In genomic region chr1:193951936-193952335, GRCm38 (mm10) we compare ENCODE assay signal across 27 mouse cellular contexts.
A peak's percentile ranks its signal among the peaks of the same experiment; 100 is the strongest.
DNase-seq lines count a peak whose midpoint lies in the region; ATAC-seq lines count a peak whose summit lies in the region.
"Had no signal": no experiment of that assay in that cellular context is flagged by ENCODE, and none has a peak within 500 bp of the region (broad histone marks: within the 10 kb centered on the region; RNA-seq: fewer than 3 reads in every experiment).

No protein-coding gene starts in this region.

- H3K4me1 ChIP-seq in hindbrain, embryonic 16.5 days (ENCODE audit: control insufficient read depth, insufficient read depth, low read depth, low read length), result no peaks in the 10 kb centered on the region
- no peaks in the 10 kb centered on the region for H3K4me1 ChIP-seq in hindbrain, embryonic 11.5 days (replicated peaks; ENCODE audit: control insufficient read depth, insufficient read depth, low read length)
- no peaks in the 10 kb centered on the region for H3K4me1 ChIP-seq in midbrain, embryonic 14.5 days (ENCODE audit: control insufficient read depth, insufficient read depth, low read length)
- H3K4me1 ChIP-seq in midbrain, embryonic 10.5 days, result no peaks in the 10 kb centered on the region
- H3K4me1 ChIP-seq: forebrain, embryonic 10.5 days; heart, embryonic 10.5 days; intestine, embryonic 15.5 days had no signal

- no peaks in the 10 kb centered on the region for H3K27me3 ChIP-seq in hindbrain, embryonic 16.5 days (replicated peaks; ENCODE audit: control insufficient read depth, insufficient read depth, low read length)
- no peaks in the 10 kb centered on the region for H3K27me3 ChIP-seq in hindbrain, embryonic 11.5 days (ENCODE audit: control insufficient read depth, insufficient read depth, low read length)
- no peaks in the 10 kb centered on the region for H3K27me3 ChIP-seq in midbrain, embryonic 14.5 days (ENCODE audit: control insufficient read depth, insufficient read depth, low read length)
- H3K27me3 ChIP-seq in midbrain, embryonic 10.5 days (ENCODE audit: low read depth, poor library complexity, severe bottlenecking), result no peaks in the 10 kb centered on the region
- H3K27me3 ChIP-seq: CH12.LX; forebrain, embryonic 13.5 days; heart, embryonic 13.5 days; hindbrain, embryonic 13.5 days; intestine, embryonic 15.5 days; Patski had no signal

- no peaks in the 10 kb centered on the region for H3K9me3 ChIP-seq in hindbrain, embryonic 16.5 days (ENCODE audit: control insufficient read depth, low read length)
- H3K9me3 ChIP-seq in hindbrain, embryonic 11.5 days (ENCODE audit: control insufficient read depth, low read length), result no peaks in the 10 kb centered on the region
- H3K9me3 ChIP-seq in midbrain, embryonic 14.5 days (ENCODE audit: control insufficient read depth, low read length), result no peaks in the 10 kb centered on the region
- H3K9me3 ChIP-seq in midbrain, embryonic 10.5 days (replicated peaks), result no peaks in the 10 kb centered on the region
- H3K9me3 ChIP-seq: forebrain, embryonic 10.5 days; forebrain, embryonic 13.5 days; G1E; heart, embryonic 10.5 days; hindbrain, embryonic 13.5 days; intestine, embryonic 15.5 days had no signal

- H3K9ac ChIP-seq in hindbrain, embryonic 16.5 days (ENCODE audit: low read depth, low read length), result no peak overlapping the region
- H3K9ac ChIP-seq in hindbrain, embryonic 11.5 days (ENCODE audit: low read depth, low read length), result no peak overlapping the region
- no peak overlapping the region for H3K9ac ChIP-seq in midbrain, embryonic 14.5 days (replicated peaks; ENCODE audit: low read length)
- H3K9ac ChIP-seq: forebrain, embryonic 13.5 days; heart, embryonic 13.5 days; hindbrain, embryonic 13.5 days; intestine, embryonic 15.5 days had no signal

- 0 out of 2 replicates have a peak, but pooled peaks have one; percentile 27 for ATAC-seq in hindbrain, embryonic 16.5 days
- ATAC-seq in hindbrain, embryonic 11.5 days (ENCODE audit: low FRiP score), result no peak
- no peak for ATAC-seq in midbrain, embryonic 14.5 days (ENCODE audit: low FRiP score, low TSS enrichment)
- ATAC-seq: forebrain, embryonic 13.5 days; forebrain, embryonic 16.5 days; intestine, embryonic 15.5 days; Patski had no signal

- no peak overlapping the region for H3K4me3 ChIP-seq in hindbrain, embryonic 16.5 days (ENCODE audit: low read length)
- H3K4me3 ChIP-seq in hindbrain, embryonic 11.5 days (ENCODE audit: low read depth, low read length), result no peak overlapping the region
- H3K4me3 ChIP-seq in midbrain, embryonic 14.5 days (replicated peaks; ENCODE audit: low read depth, low read length), result no peak overlapping the region
- no peak overlapping the region for H3K4me3 ChIP-seq in midbrain, embryonic 10.5 days
- H3K4me3 ChIP-seq: forebrain, embryonic 10.5 days; forebrain, embryonic 13.5 days; heart, adult 2 months; heart, embryonic 10.5 days; heart, embryonic 13.5 days; hindbrain, embryonic 13.5 days; intestine, embryonic 15.5 days had no signal

- H3K27ac ChIP-seq in hindbrain, embryonic 16.5 days (ENCODE audit: low read depth, low read length), result no peak overlapping the region
- no peak overlapping the region for H3K27ac ChIP-seq in hindbrain, embryonic 11.5 days (ENCODE audit: low read depth, low read length)
- H3K27ac ChIP-seq in midbrain, embryonic 14.5 days (replicated peaks; ENCODE audit: low read depth, low read length), result no peak overlapping the region
- H3K27ac ChIP-seq in midbrain, embryonic 10.5 days (replicated peaks), result no peak overlapping the region
- H3K27ac ChIP-seq: forebrain, embryonic 10.5 days; forebrain, embryonic 13.5 days; heart, adult 2 months; heart, embryonic 10.5 days; heart, embryonic 13.5 days; hindbrain, embryonic 13.5 days; intestine, embryonic 15.5 days had no signal

- DNase-seq in cerebellum, adult 11-12 months, result peak; percentile 3
- no peak for DNase-seq in cerebellum, postnatal 4 days (ENCODE audit: low spot score in 2 of 2)
- DNase-seq in hindbrain, embryonic 11.5 days (ENCODE audit: low spot score), result no peak
- DNase-seq in midbrain, embryonic 14.5 days, result peak; percentile 28
- DNase-seq in midbrain, embryonic 10.5 days (ENCODE audit: low spot score), result no peak
- peak; percentile 76 for DNase-seq in cerebellum, postnatal 10 days
- no peak for DNase-seq in adrenal gland, adult (ENCODE audit: inconsistent age in 2 of 2, low spot score in 1 of 2)
- DNase-seq: adrenal gland, adult 2 months; adrenal gland, postnatal 14 days; B cell, adult 2 months; gastrocnemius, postnatal 10 days; gastrocnemius, postnatal 36 days; heart, adult 2 months; heart, postnatal 14 days; kidney, adult 11 months; kidney, adult 8-10 months had no signal

- H3K4me2 ChIP-seq in hindbrain, embryonic 16.5 days (ENCODE audit: low read length), result no peak overlapping the region
- no peak overlapping the region for H3K4me2 ChIP-seq in hindbrain, embryonic 11.5 days (replicated peaks; ENCODE audit: low read depth, low read length)
- no peak overlapping the region for H3K4me2 ChIP-seq in midbrain, embryonic 14.5 days (ENCODE audit: low read length)
- H3K4me2 ChIP-seq: forebrain, embryonic 13.5 days; heart, embryonic 13.5 days; hindbrain, embryonic 13.5 days; intestine, embryonic 15.5 days had no signal

- no peaks in the 10 kb centered on the region for H3K36me3 ChIP-seq in hindbrain, embryonic 16.5 days (ENCODE audit: control insufficient read depth, insufficient read depth, low read length)
- H3K36me3 ChIP-seq in hindbrain, embryonic 11.5 days (ENCODE audit: control insufficient read depth, insufficient read depth, low read length), result no peaks in the 10 kb centered on the region
- H3K36me3 ChIP-seq in midbrain, embryonic 14.5 days (ENCODE audit: control insufficient read depth, insufficient read depth, low read length), result no peaks in the 10 kb centered on the region
- H3K36me3 ChIP-seq in midbrain, embryonic 10.5 days, result no peaks in the 10 kb centered on the region
- H3K36me3 ChIP-seq: forebrain, embryonic 10.5 days; G1E; heart, embryonic 10.5 days; heart, embryonic 13.5 days; hindbrain, embryonic 13.5 days; intestine, embryonic 15.5 days had no signal

Comparison
In these comparisons a context has a peak if more than half of its experiments do, and no peak if none do; other contexts are left out.
1. DNase-seq: peak in cerebellum, adult 11-12 months (single experiment), midbrain, embryonic 14.5 days (single experiment) and cerebellum, postnatal 10 days (2 of 2); none in cerebellum, postnatal 4 days (0 of 2), hindbrain, embryonic 11.5 days (single experiment), midbrain, embryonic 10.5 days (single experiment) and adrenal gland, adult (0 of 2).